Mouse (Mus musculus) heart, embryonic 13.5 days (tissue): Measurements from ENCODE around the gene St3gal5. TPM values are rescaled to one million over a fixed set of nuclear protein-coding genes. Genes with fewer than 3 reads are reported as not detected.

ENCODE experiments used
- ATAC-seq: fragments of 200-750 bp; cut with Nextera tagmentation; 2 replicates; pipeline ENCODE4 v1.8.0; 2017; ENCODE audit warnings: moderate TSS enrichment; ENCODE audit not compliant: insufficient number of reproducible peaks, low FRiP score, low TSS enrichment; ENCODE audit errors: extremely low read depth
- H3K27ac ChIP-seq: fragments of 300-500 bp; sonication (generic); replicated peaks from 2 replicates; pipeline ENCODE4 v1.5.1; 2015; ENCODE audit warnings: moderate library complexity, mild to moderate bottlenecking, inconsistent platforms
- H3K27me3 ChIP-seq: fragments of 300-500 bp; sonication (generic); replicated peaks from 2 replicates; pipeline ENCODE4 v1.6.1; 2015; ENCODE audit warnings: mild to moderate bottlenecking, inconsistent platforms
- H3K36me3 ChIP-seq: fragments of 300-500 bp; sonication (generic); 2 replicates; pipeline ENCODE4 v1.6.1; 2015; ENCODE audit warnings: mild to moderate bottlenecking, inconsistent platforms
- H3K4me1 ChIP-seq: fragments of 300-500 bp; sonication (generic); 2 replicates; pipeline ENCODE4 v1.6.1; 2015; ENCODE audit warnings: inconsistent platforms
- H3K4me2 ChIP-seq: fragments of 300-500 bp; sonication (generic); 2 replicates; pipeline ENCODE4 v1.6.1; 2015; ENCODE audit warnings: inconsistent platforms, mild to moderate bottlenecking, moderate library complexity
- H3K4me3 ChIP-seq: fragments of 300-500 bp; sonication (generic); 2 replicates; pipeline ENCODE4 v1.5.1; 2015; ENCODE audit warnings: moderate library complexity, mild to moderate bottlenecking, inconsistent platforms
- H3K9ac ChIP-seq: fragments of 300-500 bp; sonication (generic); 2 replicates; pipeline ENCODE4 v1.6.1; 2015; ENCODE audit warnings: inconsistent platforms, mild to moderate bottlenecking, moderate library complexity
- H3K9me3 ChIP-seq: fragments of 300-500 bp; sonication (generic); 2 replicates; pipeline ENCODE4 v1.6.1; 2016; ENCODE audit warnings: inconsistent platforms
- WGBS: fragments of 180-500 bp; shearing (Covaris S2); methylation state at CpG from one replicate; pipeline ENCODE4 v1.1.7; 2015; ENCODE audit warnings: mixed read lengths; 5-methylcytosine and 5-hydroxymethylcytosine counted together
- polyA plus RNA-seq: library from polyadenylated mRNA; unstranded; fragments of >200 nt; fragmentation: Nextera tagmentation; extraction: Ambion mirVana; gene quantifications from 2 replicates; pipeline ENCODE4 v1.2.1, GENCODE M21; 2015

St3gal5 gene
- polyA plus RNA-seq, 1 experiment from 2014 or later: 50.8 TPM

DNA sequence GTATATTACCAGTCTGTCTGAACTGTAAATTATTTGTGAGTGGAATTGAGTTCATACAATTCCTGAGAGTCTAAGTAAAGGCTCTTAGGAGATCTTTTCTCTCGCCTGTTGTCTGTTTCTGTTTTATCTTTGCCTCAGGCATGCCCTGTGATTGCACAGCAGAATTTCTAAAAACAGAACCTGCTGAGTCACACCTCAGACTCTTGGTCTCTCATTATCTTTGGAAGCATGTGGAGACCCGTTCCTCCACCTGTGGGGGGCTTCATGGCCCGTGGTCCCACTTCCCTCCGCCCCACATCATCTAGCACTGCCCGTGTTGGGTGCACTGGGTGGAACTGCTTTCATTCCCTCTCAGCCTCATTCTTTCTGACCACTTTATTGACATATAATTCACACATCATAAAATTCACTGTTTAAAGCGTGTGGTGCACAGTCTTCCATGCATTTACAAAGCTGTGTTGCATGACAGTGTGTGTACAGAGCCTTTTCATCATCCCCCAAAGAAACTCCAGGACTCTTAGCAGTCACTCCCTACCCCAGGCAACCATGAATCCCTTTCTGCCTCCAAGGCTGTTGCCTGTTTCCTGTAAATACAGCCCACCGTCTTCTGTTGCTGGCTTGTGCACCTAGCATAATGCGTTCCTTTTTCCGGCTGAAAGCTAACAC is 37.6 kb downstream of the St3gal5 start:
- 50% methylated on average over 9 of the region's 9 CpGs for WGBS

DNA sequence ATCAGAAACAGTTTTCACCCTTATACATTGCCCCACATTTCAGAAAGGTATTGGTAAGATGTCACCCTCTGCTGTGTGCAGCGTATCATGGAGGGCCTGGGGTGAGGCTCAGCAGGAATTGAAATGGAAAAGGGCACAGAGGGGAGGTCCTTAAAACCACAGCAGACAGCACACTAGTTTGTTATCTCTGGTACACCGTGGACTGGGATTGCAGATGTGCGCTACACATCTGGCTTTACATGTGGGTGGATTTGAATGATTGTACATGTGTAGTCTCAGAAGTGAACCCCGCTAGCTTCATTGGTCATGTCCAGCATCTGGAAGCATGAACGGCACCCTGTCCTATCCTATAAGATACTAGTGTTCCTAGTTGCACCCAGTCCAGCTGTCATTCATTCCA is 38.6 kb downstream of the St3gal5 start:
- Histone ChIP-seq H3K4me3 (no peak overlapping the region), H3K36me3 (peaks cover 63% of the 10 kb centered on the region), H3K27ac (no peak overlapping the region), H3K27me3 (no peaks in the 10 kb centered on the region), H3K4me1 (peaks cover 45% of the 10 kb centered on the region), H3K9me3 (no peaks in the 10 kb centered on the region), H3K9ac (no peak overlapping the region), H3K4me2 (peak overlapping the region; percentile 38)
- 80% methylated on average over 5 of the region's 5 CpGs for WGBS
- ATAC-seq: no peak

More for the DNA sequence above, 37.6 kb downstream of the St3gal5 start:
- Histone ChIP-seq H3K9ac (0 out of 2 replicates have a peak overlapping the region, but pooled peaks have one; percentile 11), H3K27me3 (no peaks in the 10 kb centered on the region), H3K9me3 (no peaks in the 10 kb centered on the region), H3K4me2 (peak overlapping the region; percentile 38), H3K4me1 (peaks cover 35% of the 10 kb centered on the region), H3K36me3 (peaks cover 71% of the 10 kb centered on the region), H3K27ac (peak overlapping the region; percentile 64), H3K4me3 (no peak overlapping the region)
- ATAC-seq: peak; percentile 49; the same call in 1 of the 2 replicates

DNA sequence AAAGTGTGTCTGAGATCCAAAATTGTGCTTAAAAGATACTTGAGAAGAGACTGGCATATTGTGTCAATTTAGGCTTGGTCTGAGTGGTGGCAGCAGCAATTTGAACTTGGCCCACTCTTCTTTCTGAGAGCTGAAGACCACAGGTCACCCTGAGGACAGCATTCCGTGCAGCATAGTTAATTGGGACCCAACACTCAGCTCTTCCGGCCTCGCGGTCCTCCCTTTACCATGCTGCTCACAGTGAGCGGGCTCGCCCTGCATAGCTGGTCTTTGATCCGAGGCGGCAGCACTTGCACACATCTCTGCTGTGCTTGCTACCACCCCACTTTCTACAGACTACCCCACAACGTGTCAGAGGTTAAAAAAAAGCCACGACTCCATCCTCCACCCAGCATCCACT is 39.2 kb downstream of the St3gal5 start:
- Histone ChIP-seq H3K27ac (no peak overlapping the region), H3K27me3 (no peaks in the 10 kb centered on the region), H3K36me3 (peaks cover 58% of the 10 kb centered on the region), H3K4me2 (no peak overlapping the region), H3K9ac (no peak overlapping the region), H3K9me3 (no peaks in the 10 kb centered on the region), H3K4me1 (peaks cover 49% of the 10 kb centered on the region), H3K4me3 (no peak overlapping the region)
- ATAC-seq: no peak
- 76% methylated on average over 10 of the region's 10 CpGs for WGBS

DNA sequence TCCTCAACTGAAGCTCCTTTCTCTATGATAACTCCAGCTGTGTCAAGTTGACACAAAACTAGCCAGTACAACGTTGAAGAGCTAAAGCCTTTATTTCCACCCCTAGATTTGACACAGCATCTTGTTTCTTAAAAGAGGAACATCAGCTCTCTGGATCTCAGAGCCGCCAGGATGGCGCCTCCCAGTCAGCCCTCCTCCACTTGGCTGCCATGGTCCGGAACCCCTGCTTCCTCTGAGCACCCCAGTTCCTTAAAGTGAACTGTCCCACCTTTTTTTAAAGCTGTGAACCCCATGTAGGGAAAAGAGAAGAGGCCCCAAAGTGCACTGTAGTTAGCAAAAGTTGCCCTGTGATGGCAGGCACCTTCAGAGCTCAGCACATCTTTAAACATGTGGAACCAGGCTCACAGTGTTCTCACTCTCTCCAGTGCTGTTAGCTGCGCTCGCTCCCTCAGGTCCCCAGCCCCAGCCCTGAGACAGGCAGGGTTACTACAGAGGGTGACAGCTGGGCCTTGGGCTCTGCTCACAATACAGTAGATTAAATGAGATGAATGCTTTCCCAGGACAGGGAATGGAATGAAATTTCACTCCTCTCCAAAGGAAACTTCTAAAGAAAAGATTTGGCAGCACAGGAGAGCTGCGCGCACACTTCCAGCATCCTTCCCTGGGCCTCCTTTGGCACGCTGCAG is 42.3 kb downstream of the St3gal5 start:
- H3K36me3 ChIP-seq: peaks cover 55% of the 10 kb centered on the region
- no peak overlapping the region for H3K27ac ChIP-seq
- H3K9ac ChIP-seq: no peak overlapping the region
- H3K4me1 ChIP-seq: peaks cover 50% of the 10 kb centered on the region
- H3K27me3 ChIP-seq: no peaks in the 10 kb centered on the region
- no peaks in the 10 kb centered on the region for H3K9me3 ChIP-seq
- H3K4me2 ChIP-seq: no peak overlapping the region
- no peak for ATAC-seq
- no peak overlapping the region for H3K4me3 ChIP-seq
- 86% methylated on average over 9 of the region's 9 CpGs for WGBS

DNA sequence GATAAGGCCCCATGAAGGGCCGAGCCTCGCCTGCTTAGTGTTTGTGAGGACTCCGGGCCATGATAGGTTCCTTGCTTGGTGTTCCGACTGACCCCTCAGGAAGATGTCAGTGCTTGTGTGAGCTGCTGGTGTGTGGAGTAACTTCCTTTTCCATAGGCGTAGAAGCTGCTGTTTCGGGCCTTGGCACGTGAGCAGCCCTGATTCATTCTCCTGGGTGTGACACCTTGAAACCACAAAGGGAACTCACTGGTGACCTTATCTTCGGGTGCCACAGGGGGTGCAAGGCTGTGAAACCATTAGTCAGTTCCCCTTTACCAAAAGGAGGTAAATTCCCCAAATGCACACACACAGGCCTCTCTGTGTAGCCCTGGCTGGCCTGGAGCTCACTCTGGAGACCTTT is 43.0 kb downstream of the St3gal5 start:
- ATAC-seq: no peak

DNA sequence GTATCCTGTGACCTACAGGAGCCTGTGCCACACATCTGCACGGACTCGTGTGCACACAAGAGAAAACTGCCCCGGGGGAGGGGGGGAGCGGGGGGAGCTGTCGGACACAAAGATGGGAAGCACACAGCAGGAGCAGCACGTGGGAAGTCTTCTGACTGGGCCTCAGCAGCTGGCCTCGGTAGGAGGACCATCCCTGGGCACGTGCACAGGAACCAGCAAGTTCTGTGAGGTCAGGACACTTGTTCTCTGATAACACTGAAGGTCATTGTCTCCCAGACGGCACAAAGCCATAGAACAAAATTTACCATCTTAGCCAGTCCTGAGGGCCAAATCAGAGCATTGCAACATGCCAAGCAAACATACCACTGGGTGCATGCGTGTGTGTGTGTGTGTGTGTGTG is 43.8 kb downstream of the St3gal5 start:
- 0 out of 2 replicates have a peak overlapping the region, but pooled peaks have one; percentile 8 for H3K27ac ChIP-seq
- H3K9ac ChIP-seq: no peak overlapping the region
- peaks cover 56% of the 10 kb centered on the region for H3K36me3 ChIP-seq
- H3K4me2 ChIP-seq: no peak overlapping the region
- no peak overlapping the region for H3K4me3 ChIP-seq
- peaks cover 37% of the 10 kb centered on the region for H3K4me1 ChIP-seq
- H3K9me3 ChIP-seq: no peaks in the 10 kb centered on the region
- H3K27me3 ChIP-seq: no peaks in the 10 kb centered on the region
- 48% methylated on average over 10 of the region's 10 CpGs for WGBS
- no peak for ATAC-seq

More for the DNA sequence above, 43.0 kb downstream of the St3gal5 start:
- no peaks in the 10 kb centered on the region for H3K27me3 ChIP-seq
- H3K9me3 ChIP-seq: no peaks in the 10 kb centered on the region
- no peak overlapping the region for H3K4me3 ChIP-seq
- WGBS: 63% methylated on average over 8 of the region's 8 CpGs
- H3K4me2 ChIP-seq: no peak overlapping the region
- peaks cover 60% of the 10 kb centered on the region for H3K36me3 ChIP-seq
- peak overlapping the region; percentile 42 for H3K27ac ChIP-seq
- no peak overlapping the region for H3K9ac ChIP-seq
- H3K4me1 ChIP-seq: peaks cover 45% of the 10 kb centered on the region

DNA sequence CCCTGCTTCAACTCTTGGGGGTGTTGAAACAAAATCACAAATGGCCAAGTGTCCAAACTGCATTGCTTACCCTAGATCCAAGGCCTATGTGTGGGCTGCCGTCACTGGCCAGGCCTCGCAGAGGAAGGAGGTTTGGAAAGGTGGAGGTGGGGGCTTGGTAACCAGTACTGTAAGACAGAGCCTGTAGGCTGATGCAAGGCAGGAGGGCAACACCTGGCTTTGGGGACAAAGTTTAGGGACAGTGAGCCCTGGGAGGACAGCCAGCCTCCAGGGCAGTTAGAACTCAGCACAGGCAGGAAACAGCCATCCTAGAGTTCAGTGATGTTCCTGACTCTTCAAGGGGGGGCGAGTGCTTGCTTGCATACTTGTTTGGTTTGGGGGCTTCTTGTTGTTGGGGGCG is 45.2 kb downstream of the St3gal5 start:
- Histone ChIP-seq H3K4me2 (no peak overlapping the region), H3K36me3 (peaks cover 55% of the 10 kb centered on the region), H3K9ac (no peak overlapping the region), H3K4me3 (no peak overlapping the region), H3K4me1 (peaks cover 28% of the 10 kb centered on the region), H3K9me3 (no peaks in the 10 kb centered on the region), H3K27ac (no peak overlapping the region), H3K27me3 (no peaks in the 10 kb centered on the region)
- ATAC-seq: no peak
- 90% methylated on average over 4 of the region's 4 CpGs for WGBS

DNA sequence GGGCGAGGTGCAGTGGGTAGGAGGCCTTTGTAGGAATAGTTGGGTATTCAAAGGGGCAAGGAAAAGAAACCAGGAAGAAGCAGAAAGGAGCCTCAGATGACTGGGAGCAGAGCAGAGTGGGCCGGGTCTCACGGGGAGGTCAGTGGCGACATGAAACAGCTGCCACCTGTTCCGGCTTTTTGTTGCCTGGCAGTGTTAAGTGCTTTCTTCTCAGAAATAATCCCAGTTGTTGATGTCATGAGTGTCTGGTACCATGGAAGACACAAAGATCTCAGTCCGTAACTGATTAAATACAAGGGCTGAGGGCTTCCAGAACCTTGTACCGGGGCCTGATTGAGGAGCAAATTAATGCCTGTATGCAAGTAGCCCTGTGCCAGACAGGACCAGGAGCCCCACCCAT is 47.0 kb downstream of the St3gal5 start:
- ATAC-seq: no peak
- Histone ChIP-seq H3K4me1 (peaks cover 28% of the 10 kb centered on the region), H3K4me2 (no peak overlapping the region), H3K27ac (no peak overlapping the region), H3K9ac (no peak overlapping the region), H3K27me3 (no peaks in the 10 kb centered on the region), H3K4me3 (no peak overlapping the region), H3K36me3 (peaks cover 73% of the 10 kb centered on the region), H3K9me3 (peaks cover under 1% of the 10 kb centered on the region; the same call in 1 of the 2 replicates)
- WGBS: 53% methylated on average over 7 of the region's 7 CpGs

DNA sequence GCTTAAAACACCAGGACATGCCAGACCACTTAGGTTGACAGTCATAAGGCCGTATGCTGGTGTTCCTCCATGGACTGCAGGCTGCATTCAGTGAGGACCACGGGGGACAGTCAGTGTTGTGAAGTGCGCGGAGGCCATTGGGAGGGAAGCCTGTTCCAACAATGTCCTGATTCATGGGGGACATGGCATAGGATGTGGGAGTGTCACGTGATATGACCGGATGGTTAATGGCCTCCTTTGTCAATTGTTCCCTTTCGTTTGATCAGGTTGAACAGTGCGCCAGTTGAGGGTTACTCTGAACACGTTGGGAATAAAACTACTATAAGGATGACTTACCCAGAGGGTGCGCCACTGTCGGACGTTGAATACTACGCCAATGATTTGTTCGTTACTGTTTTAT is 49.4 kb downstream of the St3gal5 start:
- Histone ChIP-seq H3K9me3 (peaks cover 10% of the 10 kb centered on the region), H3K36me3 (peaks cover 89% of the 10 kb centered on the region), H3K4me1 (peaks cover 8% of the 10 kb centered on the region), H3K9ac (no peak overlapping the region), H3K27me3 (no peaks in the 10 kb centered on the region), H3K4me3 (no peak overlapping the region), H3K4me2 (no peak overlapping the region), H3K27ac (no peak overlapping the region)
- ATAC-seq: no peak
- 91% methylated on average over 14 of the region's 14 CpGs for WGBS

DNA sequence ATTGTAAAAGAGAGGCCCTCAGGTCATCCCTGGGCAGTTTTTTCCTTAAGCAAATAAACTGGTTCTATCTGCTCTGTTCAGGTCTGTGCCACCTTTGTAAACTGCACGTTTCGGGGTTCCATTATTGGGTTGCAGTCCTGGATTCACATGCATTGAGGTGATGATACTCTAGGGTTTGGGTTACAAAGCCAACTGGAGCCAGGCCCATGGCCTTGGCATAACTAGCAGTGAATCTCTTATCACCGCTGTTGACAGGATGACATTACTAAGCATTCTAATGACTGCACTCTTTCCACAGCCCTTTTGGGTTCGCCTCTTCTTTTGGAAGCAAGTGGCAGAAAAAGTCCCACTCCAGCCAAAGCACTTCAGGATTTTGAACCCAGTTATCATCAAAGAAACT is 51.3 kb downstream of the St3gal5 start:
- Histone ChIP-seq H3K27me3 (no peaks in the 10 kb centered on the region), H3K9ac (no peak overlapping the region), H3K4me3 (no peak overlapping the region), H3K9me3 (peaks cover 10% of the 10 kb centered on the region), H3K36me3 (peaks cover 90% of the 10 kb centered on the region), H3K4me2 (no peak overlapping the region), H3K4me1 (peaks cover 8% of the 10 kb centered on the region), H3K27ac (no peak overlapping the region)
- WGBS: 88% methylated on average over 4 of the region's 4 CpGs
- ATAC-seq: no peak

DNA sequence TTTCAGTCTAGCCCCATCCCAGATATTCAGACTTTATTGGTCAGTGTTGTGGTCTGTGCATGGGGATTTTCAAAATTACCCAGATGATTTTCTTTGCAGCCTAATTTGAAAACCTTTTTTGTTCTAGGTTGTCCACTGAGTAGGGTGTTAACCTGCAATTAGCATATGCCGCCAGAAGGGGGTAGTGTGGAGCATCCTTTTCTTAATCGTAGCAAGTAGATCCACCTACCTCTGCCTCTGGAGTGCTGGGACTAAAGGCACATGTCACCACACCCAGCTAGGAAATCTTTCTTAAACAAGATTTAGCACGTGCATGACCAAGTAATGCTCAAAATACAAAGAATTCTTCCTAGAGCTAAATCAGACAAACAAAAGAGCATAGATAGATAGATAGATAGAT is 52.4 kb downstream of the St3gal5 start:
- WGBS: 80% methylated on average over 3 of the region's 3 CpGs
- H3K36me3 ChIP-seq: peaks cover 84% of the 10 kb centered on the region

DNA sequence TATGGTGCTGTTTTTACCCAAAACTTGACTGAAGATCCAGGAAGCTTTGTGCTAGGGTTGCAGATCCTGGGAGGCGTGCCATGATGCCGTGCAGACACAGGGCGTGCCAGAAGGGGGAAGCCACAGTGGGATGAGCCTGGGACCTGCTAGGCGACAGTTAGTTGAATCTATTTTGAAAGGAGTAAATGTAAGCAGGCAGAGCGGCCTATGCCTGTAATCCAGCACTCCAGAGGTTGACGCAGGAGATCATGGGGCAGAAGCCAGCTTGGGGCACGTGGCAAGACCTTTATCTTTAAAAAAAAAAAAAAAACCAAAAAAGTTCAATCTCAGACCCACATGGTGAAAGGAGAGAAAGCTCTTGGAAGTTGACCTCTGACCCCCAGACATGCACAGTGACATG is 55.3 kb downstream of the St3gal5 start:
- 83% methylated on average over 7 of the region's 7 CpGs for WGBS
- no peak overlapping the region for H3K4me2 ChIP-seq
- no peak overlapping the region for H3K9ac ChIP-seq
- ATAC-seq: no peak
- no peaks in the 10 kb centered on the region for H3K4me1 ChIP-seq
- peaks cover 10% of the 10 kb centered on the region for H3K9me3 ChIP-seq
- H3K27me3 ChIP-seq: no peaks in the 10 kb centered on the region
- peaks cover 81% of the 10 kb centered on the region for H3K36me3 ChIP-seq
- H3K4me3 ChIP-seq: no peak overlapping the region
- H3K27ac ChIP-seq: no peak overlapping the region

More for the DNA sequence above, 52.4 kb downstream of the St3gal5 start:
- Histone ChIP-seq H3K4me3 (no peak overlapping the region), H3K27ac (no peak overlapping the region), H3K4me1 (peaks cover under 1% of the 10 kb centered on the region; the same call in 1 of the 2 replicates), H3K9me3 (peaks cover 10% of the 10 kb centered on the region), H3K27me3 (no peaks in the 10 kb centered on the region), H3K9ac (no peak overlapping the region), H3K4me2 (no peak overlapping the region)
- ATAC-seq: no peak
